Mouse (Mus musculus) heart, postnatal 4 days (tissue): Measurements from ENCODE around the gene Adcy9. TPM values are rescaled to one million over a fixed set of nuclear protein-coding genes. Genes with fewer than 3 reads are reported as not detected.
"Not testable (repeated sequence)": the region's sequence is repeated elsewhere in the genome, so short reads cannot be mapped to it uniquely, and the experiment has no call there.

Experiments
- DNase-seq: peaks from one replicate; pipeline ENCODE4 v3.0.0; 2021
- total RNA-seq, 2 experiments: library from RNA; stranded (reverse); gene quantifications; 2 replicates each; pipeline ENCODE4 v1.2.3; 2021

Adcy9 gene
- total RNA-seq, 2 experiments from 2014 or later, result 15.2 to 18.0 TPM

- no peak for DNase-seq
Measured at GRCm38 (mm10) chr16:4381487-4381886, 38.8 kb downstream of the Adcy9 start.

- no peak for DNase-seq
Measured at GRCm38 (mm10) chr16:4378788-4379187, 41.5 kb downstream of the Adcy9 start.

- DNase-seq, result peak; percentile 34
Measured at GRCm38 (mm10) chr16:4377556-4377955, 42.7 kb downstream of the Adcy9 start.

GRCm38 (mm10) chr16:4374780-4375380 is 45.4 kb downstream of the Adcy9 start:
- no peak for DNase-seq

- DNase-seq, result no peak
Measured at GRCm38 (mm10) chr16:4374270-4374669, 46.0 kb downstream of the Adcy9 start.

GRCm38 (mm10) chr16:4371039-4371438 is 49.3 kb downstream of the Adcy9 start:
- DNase-seq, result no peak

GRCm38 (mm10) chr16:4370141-4370541 is 50.2 kb downstream of the Adcy9 start:
- DNase-seq, result peak; percentile 83

- DNase-seq, result no peak
Measured at GRCm38 (mm10) chr16:4367930-4368329, 52.4 kb downstream of the Adcy9 start.

- DNase-seq, result peak; percentile 23
Measured at GRCm38 (mm10) chr16:4367291-4367690, 53.0 kb downstream of the Adcy9 start.

GRCm38 (mm10) chr16:4366671-4367070 is 53.6 kb downstream of the Adcy9 start:
- DNase-seq, result no peak

- DNase-seq, result no peak
Measured at GRCm38 (mm10) chr16:4363341-4364116, 56.8 kb downstream of the Adcy9 start.

GRCm38 (mm10) chr16:4355260-4356043 is 64.8 kb downstream of the Adcy9 start:
- no peak for DNase-seq

GRCm38 (mm10) chr16:4342579-4342978 is 77.7 kb downstream of the Adcy9 start:
- no peak for DNase-seq

- DNase-seq, result no peak
Measured at GRCm38 (mm10) chr16:4341316-4342062, 78.8 kb downstream of the Adcy9 start.

- DNase-seq, result not testable (repeated sequence)
Measured at GRCm38 (mm10) chr16:4339216-4339615, 81.1 kb downstream of the Adcy9 start.

GRCm38 (mm10) chr16:4337269-4337668 is 83.0 kb downstream of the Adcy9 start:
- no peak for DNase-seq

- DNase-seq, result no peak
Measured at GRCm38 (mm10) chr16:4333788-4334187, 86.5 kb downstream of the Adcy9 start.

GRCm38 (mm10) chr16:4333371-4333770 is 86.9 kb downstream of the Adcy9 start:
- no peak for DNase-seq

GRCm38 (mm10) chr16:4327081-4327480 is 93.2 kb downstream of the Adcy9 start:
- no peak for DNase-seq

- DNase-seq, result no peak
Measured at GRCm38 (mm10) chr16:4325801-4326200, 94.5 kb downstream of the Adcy9 start.

GRCm38 (mm10) chr16:4324967-4325366 is 95.3 kb downstream of the Adcy9 start:
- no peak for DNase-seq

GRCm38 (mm10) chr16:4320856-4321255 is 99.4 kb downstream of the Adcy9 start:
- no peak for DNase-seq
